Mouse (Mus musculus): ENCODE results near the gene Tbx4.

The Tbx4 gene

GRCm38 (mm10) chr11:85885665-85886428, at the start of gene Tbx4:
Gene Tbx4 (plus strand): TSS chr11:85886422.
- DNase-seq, result no peak

GRCm38 (mm10) chr11:85836523-85837290, 49.5 kb upstream of the Tbx4 start:
- DNase-seq, result no peak

DNA sequence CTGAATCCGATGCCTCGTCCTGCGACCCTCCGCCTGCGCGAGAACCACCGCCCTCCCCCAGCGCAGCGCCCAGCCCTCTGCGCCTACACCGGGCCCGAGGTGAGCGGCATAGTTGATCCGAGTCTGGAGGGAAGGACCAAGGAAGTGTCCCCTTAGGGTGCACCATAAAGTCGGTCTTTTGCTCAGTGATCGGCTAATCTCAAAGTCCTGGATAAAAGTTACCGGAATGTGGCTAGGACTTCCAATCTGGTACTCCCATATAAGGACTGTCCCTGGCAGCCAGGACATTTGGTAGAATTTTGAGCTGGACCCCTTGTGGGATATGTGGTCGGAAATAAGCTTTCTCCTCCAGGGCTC, 49.0 kb upstream of the Tbx4 start:
- no peak for DNase-seq

DNA sequence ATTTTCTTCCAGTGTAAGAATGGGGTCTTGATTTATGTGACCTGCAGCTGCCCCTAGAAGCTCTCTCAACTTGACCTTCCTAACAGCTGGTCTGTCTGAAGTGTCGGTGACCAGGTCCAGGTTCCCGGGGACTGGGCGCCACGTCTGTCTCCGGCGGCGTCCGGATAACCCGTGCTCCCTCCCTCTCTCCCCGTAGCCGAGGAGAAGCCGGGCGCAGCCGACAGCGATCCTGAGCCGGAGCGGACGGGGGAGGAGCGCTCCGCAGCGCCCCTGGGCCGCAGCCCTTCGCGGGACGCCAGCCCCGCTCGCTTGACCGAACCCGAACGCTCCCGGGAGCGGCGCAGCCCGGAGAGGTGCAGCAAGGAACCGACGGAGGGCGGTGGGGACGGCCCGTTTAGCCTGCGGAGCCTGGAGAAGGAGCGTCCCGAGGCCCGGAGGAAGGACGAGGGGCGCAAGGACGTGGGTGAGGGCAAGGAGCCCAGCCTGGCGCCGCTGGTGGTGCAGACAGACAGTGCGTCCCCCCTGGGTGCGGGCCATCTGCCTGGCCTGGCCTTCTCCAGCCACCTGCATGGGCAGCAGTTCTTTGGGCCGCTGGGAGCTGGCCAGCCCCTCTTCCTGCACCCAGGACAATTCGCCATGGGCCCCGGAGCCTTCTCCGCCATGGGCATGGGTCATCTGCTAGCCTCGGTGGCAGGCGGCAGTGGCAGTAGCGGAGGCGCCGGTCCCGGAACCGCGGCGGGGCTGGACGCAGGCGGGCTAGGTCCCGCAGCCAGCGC, 48.4 kb upstream of the Tbx4 start:
- DNase-seq, result peak; percentile 26

GRCm38 (mm10) chr11:85838424-85839257, 47.6 kb upstream of the Tbx4 start:
- no peak for DNase-seq

DNA sequence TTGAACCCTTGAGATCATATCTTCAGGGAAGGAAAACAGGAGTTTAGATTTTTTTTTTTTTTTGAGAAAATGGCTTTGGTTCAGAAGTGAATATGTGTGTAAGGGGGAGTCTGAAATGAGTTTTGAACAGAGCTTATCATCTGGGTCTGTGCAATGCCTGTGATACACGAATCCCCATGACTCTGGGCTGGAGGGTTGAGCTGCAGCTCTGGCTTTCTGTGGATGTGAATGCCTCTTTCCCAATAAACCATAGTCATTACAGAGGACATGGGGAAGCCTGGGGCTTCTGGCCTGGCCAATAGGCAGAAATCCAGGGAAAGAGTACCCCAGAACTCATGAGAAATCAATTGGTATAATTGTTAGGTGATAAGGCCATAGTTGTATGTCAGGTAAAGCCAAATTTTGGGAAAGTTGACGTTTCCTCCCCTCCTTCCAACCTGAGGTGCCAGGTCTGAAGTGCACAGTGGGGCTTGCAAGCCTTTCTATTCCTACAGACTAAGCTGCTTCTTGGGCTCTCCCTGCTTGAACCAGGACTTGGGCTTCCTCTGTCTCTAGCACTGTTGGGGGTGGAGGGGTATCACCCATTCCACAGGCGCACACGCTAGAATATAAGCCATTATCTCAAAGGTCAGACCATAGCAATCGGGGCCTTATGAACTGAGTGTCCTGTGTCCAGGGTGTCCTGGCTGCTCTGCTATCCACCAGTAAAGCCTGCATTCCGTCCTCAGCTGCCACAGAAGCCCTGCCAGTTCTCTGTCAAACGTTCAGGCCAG, 46.8 kb upstream of the Tbx4 start:
- no peak for DNase-seq

- DNase-seq, result peak; percentile 39
Measured at GRCm38 (mm10) chr11:85840031-85840802, 46.0 kb upstream of the Tbx4 start.

DNA sequence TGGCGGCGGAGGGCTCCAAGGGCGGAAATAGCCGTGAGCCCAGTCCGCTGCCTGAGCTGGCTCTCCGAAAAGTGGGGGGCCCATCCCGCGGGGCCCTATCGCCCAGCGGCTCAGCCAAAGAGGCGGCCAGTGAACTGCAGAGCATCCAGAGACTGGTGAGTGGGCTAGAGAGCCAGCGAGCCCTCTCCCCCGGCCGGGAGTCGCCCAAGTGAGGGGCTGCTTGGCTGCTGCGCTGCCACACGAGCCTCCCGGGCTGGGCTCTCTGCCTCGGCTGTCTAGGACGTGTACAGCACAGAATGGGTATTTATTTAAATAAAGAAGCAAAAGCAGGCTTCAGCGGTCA, 45.4 kb upstream of the Tbx4 start:
- no peak for DNase-seq

GRCm38 (mm10) chr11:85841211-85841681, 45.0 kb upstream of the Tbx4 start:
- DNase-seq, result no peak

DNA sequence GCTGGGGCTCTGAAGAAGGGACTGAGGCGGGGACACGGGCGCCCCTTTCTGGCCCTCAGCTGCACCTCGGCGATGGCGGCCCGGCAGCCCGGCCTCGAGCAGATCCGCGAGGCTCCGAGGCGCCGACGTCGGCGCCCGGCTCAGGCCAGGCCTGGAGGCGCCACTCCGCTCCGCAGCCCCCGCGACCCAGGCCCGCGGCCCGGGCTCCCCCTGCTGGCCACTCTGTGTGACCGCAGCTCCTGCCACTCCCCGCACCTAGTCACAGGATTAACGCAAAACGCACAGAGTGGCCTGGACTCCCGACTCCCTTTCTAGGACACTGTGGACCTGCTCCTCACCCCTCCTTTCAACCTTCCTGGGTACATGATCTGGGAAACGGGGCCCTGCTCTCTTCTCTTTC, 44.2 kb upstream of the Tbx4 start:
- peak; percentile 85 for DNase-seq

DNA sequence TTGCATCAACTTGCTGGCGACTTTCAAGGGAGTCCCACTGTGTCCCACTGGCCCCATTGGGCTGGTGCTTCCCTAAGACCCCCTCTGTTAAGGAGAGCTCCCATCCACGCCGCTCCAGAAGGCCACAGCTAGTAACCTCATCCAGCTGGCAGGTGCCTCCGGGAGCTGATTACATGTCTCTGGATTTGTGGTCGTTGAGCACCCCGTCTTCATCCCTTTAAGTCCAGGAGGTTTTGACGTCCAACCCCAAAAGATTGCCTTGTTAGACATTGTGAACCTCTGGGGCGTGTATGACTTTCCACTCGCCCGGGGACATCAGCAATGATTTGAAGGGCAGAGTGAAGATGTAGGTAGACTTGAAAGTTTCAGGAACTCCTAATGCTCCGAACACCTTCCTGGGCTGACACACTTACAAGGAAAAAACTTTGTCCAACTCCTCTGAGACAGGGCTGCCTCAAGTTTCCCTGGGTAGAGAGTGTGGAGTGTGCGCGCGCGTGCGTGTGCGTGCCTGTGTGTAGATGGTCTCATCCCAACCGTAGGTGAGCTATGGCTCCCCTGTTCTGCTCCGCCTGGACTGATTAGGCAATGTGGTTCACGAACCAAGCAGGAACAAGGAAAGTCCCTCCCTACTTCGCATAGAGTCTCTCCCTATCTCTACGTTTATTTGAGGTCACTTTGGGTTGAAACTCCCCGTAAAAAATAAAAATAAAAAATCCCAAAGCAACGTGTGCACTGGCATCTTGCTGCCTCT, 43.5 kb upstream of the Tbx4 start:
- DNase-seq, result peak; percentile 27

- DNase-seq, result peak; percentile 85
Measured at GRCm38 (mm10) chr11:85843347-85843692, 42.9 kb upstream of the Tbx4 start.

GRCm38 (mm10) chr11:85844144-85844965, 41.9 kb upstream of the Tbx4 start:
- peak; percentile 88 for DNase-seq

DNA sequence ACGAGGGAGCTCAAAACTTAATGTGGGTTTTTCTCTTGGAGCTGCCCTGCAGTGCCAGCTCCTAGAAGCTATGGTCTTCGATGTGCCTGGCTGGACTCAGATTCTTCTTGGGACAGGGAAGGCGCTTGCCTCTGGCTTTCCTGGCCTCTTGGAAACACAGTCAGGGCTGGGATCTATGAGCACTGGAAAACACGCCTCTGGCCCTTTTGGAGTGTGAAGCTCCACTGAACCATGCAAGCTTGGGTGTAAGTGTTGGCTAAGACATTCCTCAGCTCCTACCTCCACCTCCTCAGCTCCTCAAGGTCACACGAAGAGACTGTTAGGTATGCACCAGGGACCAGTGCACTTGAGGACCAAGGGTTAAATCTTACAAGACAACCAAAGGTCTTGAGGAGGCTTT, 41.3 kb upstream of the Tbx4 start:
- DNase-seq, result no peak

DNA sequence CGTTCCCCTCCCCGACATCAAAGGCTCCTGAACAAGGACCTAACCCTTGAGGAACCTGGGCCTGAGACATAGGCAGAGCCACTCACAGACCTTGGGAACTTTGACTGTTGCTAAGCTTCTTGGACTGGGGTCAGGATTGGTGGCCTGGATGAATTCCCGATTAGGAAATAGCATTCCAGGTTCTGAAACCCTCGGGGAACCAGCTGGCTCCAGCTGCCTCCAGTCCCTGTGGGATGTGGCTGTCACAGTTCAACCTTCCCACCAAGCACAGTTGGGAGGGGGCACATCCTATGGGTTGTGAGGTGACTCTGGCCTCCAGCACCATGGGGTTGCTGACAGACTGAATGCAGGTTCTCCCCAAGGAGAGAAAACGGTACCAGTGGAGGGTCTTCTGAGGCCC, 40.3 kb upstream of the Tbx4 start:
- no peak for DNase-seq

- no peak for DNase-seq
Measured at GRCm38 (mm10) chr11:85846509-85846908, 39.7 kb upstream of the Tbx4 start.

DNA sequence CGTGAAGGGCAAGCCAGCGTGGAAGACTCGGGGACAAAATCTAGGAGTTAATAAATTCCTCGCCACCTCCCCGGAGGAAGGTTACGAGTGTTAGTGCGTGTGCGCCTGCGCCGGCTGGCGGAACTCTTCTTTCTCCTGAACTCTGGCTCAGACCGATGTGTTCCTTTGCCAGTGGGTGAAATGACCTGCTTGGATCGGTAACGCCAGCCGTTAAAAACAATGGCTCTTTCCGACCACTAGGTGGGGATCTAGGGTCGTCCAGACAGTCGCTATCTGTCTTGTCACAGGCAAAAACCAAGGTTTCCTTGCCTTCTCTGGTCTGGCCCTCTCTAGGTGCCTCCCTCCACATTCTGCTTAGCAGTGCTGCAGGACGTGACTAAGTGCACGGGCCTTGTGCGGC, 37.2 kb upstream of the Tbx4 start:
- DNase-seq, result peak; percentile 59

- DNase-seq, result no peak
Measured at GRCm38 (mm10) chr11:85850233-85850632, 36.0 kb upstream of the Tbx4 start, which contains the start of gene Gm11444. Gene Gm11444 (minus strand): TSS chr11:85850333.

GRCm38 (mm10) chr11:85850758-85851157, 35.5 kb upstream of the Tbx4 start:
- DNase-seq, result no peak

Data from thymus, postnatal 4 days (tissue).